Mouse (Mus musculus): ENCODE measurements around the gene Cryab.

Cryab gene

DNA sequence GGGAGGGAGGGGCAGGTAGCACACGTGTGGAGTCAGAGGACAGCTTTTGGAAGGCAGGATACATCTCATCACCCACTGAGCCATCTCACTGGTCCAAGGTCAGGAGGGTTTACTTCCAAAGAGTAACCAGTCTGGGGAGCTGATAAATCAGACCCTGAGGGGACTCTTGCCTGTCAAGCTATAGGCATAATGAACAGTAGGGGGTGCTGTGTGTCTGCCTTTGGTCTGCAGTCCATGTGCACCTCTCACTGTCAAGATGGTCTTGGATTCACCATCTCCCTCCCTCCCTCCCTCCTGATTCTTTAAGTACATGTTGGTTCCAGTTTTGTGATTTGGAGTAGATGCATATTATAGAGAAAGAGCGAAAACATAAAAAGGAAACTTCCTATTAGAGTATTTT, 49.9 kb downstream of the Cryab start:
- DNase-seq, result peak in 1 of 2 experiments; percentile 24

GRCm38 (mm10) chr9:50803055-50803671, 52.0 kb downstream of the Cryab start:
- DNase-seq, result no peak

Measured in thymus, adult 18-20 months (tissue).